Mouse (Mus musculus): Measurements from ENCODE around the gene Olfr466. TPM values are rescaled to one million over a fixed set of nuclear protein-coding genes. Genes with fewer than 3 reads are reported as not detected.

Olfr466 gene
- total and polyA plus RNA-seq, 2 experiments from 2014 or later, result not detected

- H3K4me1 ChIP-seq (ENCODE audit: insufficient read depth, low read length), result no peaks in the 10 kb centered on the region
- peak; percentile 35; the same call in 1 of the 2 replicates for ATAC-seq (ENCODE audit: low FRiP score)
Measured at GRCm38 (mm10) chr13:65176472-65177091, 26.5 kb downstream of the Olfr466 start.

GRCm38 (mm10) chr13:65200667-65201066, 50.6 kb downstream of the Olfr466 start:
- Histone ChIP-seq H3K36me3 (ENCODE audit: insufficient read depth, low read length) (no peaks in the 10 kb centered on the region), H3K4me2 (ENCODE audit: low read depth, low read length, poor library complexity, severe bottlenecking) (no peak overlapping the region), H3K27ac (ENCODE audit: low read depth, low read length) (no peak overlapping the region), H3K9ac (replicated peaks; ENCODE audit: low read length, poor library complexity, severe bottlenecking) (no peak overlapping the region), H3K4me3 (ENCODE audit: low read depth, low read length) (no peak overlapping the region), H3K4me1 (ENCODE audit: insufficient read depth, low read length) (no peaks in the 10 kb centered on the region), H3K27me3 (ENCODE audit: insufficient read depth, low read length) (no peaks in the 10 kb centered on the region), H3K9me3 (ENCODE audit: low read length) (no peaks in the 10 kb centered on the region; the same call in 1 of the 2 replicates)
- TF ChIP-seq CTCF (IDR thresholded peaks at IDR 0.05), result no peak
- no peak for ATAC-seq (ENCODE audit: low FRiP score)
- WGBS, result 68% methylated on average over 1 of the region's 1 CpGs
- no peak for DNase-seq (ENCODE audit: low spot score)

More at GRCm38 (mm10) chr13:65176472-65177091, 26.5 kb downstream of the Olfr466 start:
- Histone ChIP-seq H3K4me2 (ENCODE audit: low read depth, low read length, poor library complexity, severe bottlenecking) (no peak overlapping the region), H3K27me3 (ENCODE audit: insufficient read depth, low read length) (no peaks in the 10 kb centered on the region), H3K27ac (ENCODE audit: low read depth, low read length) (no peak overlapping the region), H3K9ac (replicated peaks; ENCODE audit: low read length, poor library complexity, severe bottlenecking) (no peak overlapping the region), H3K36me3 (ENCODE audit: insufficient read depth, low read length) (no peaks in the 10 kb centered on the region), H3K9me3 (ENCODE audit: low read length) (0 out of 2 replicates have a peak, but pooled peaks cover 3% of the 10 kb centered on the region), H3K4me3 (ENCODE audit: low read depth, low read length) (no peak overlapping the region)
- no peak for TF ChIP-seq CTCF (IDR thresholded peaks at IDR 0.05)
- DNase-seq (ENCODE audit: low spot score), result no peak
- WGBS, result 65% methylated on average over 15 of the region's 15 CpGs

Other genes with a start within 250 kb of the Olfr466 start
- 1.4 and 1.7 TPM in 2 replicates for gene Cntnap3, start 246.3 kb upstream of the Olfr466 start, total RNA-seq (2014; rRNA removed)
- 1.1 TPM in 2 replicates for gene Cntnap3, start 246.3 kb upstream of the Olfr466 start, polyA plus RNA-seq (2015; fragmentation: Nextera tagmentation; extraction: Ambion mirVana)
- gene Spata31, start 232.8 kb upstream of the Olfr466 start, total RNA-seq (2014; rRNA removed), result not detected in 2 replicates
- gene Spata31, start 232.8 kb upstream of the Olfr466 start, polyA plus RNA-seq (2015; fragmentation: Nextera tagmentation; extraction: Ambion mirVana), result not detected in 2 replicates
- gene Spata31d1c, start 117.2 kb upstream of the Olfr466 start, total RNA-seq (2014; rRNA removed), result not detected in 2 replicates
- gene Spata31d1c, start 117.2 kb upstream of the Olfr466 start, polyA plus RNA-seq (2015; fragmentation: Nextera tagmentation; extraction: Ambion mirVana), result not detected in 2 replicates
- not detected in 2 replicates for gene Prss47, start 97.5 kb upstream of the Olfr466 start, total RNA-seq (2014; rRNA removed)
- not detected in 2 replicates for gene Prss47, start 97.5 kb upstream of the Olfr466 start, polyA plus RNA-seq (2015; fragmentation: Nextera tagmentation; extraction: Ambion mirVana)
- 36.4 and 42.2 TPM in 2 replicates for gene Mfsd14b, start 37.3 kb upstream of the Olfr466 start, total RNA-seq (2014; rRNA removed)
- 18.2 and 18.6 TPM in 2 replicates for gene Mfsd14b, start 37.3 kb upstream of the Olfr466 start, polyA plus RNA-seq (2015; fragmentation: Nextera tagmentation; extraction: Ambion mirVana)
- gene Olfr465-ps1, start 12.2 kb upstream of the Olfr466 start, total RNA-seq (2014; rRNA removed), result not detected in 2 replicates
- gene Olfr465-ps1, start 12.2 kb upstream of the Olfr466 start, polyA plus RNA-seq (2015; fragmentation: Nextera tagmentation; extraction: Ambion mirVana), result not detected in 2 replicates
- gene Nlrp4f, start 55.7 kb downstream of the Olfr466 start, total RNA-seq (2014; rRNA removed), result not detected in 2 replicates
- gene Nlrp4f, start 55.7 kb downstream of the Olfr466 start, polyA plus RNA-seq (2015; fragmentation: Nextera tagmentation; extraction: Ambion mirVana), result 0.11 TPM in 1 of 2 replicates, not detected in the other
- gene Gm10775, start 109.3 kb downstream of the Olfr466 start, total RNA-seq (2014; rRNA removed), result 0.27 TPM in 1 of 2 replicates, not detected in the other
- gene Gm10775, start 109.3 kb downstream of the Olfr466 start, polyA plus RNA-seq (2015; fragmentation: Nextera tagmentation; extraction: Ambion mirVana), result 1.9 and 2.0 TPM in 2 replicates
- gene Zfp369, start 128.6 kb downstream of the Olfr466 start, total RNA-seq (2014; rRNA removed), result 49.2 and 66.7 TPM in 2 replicates
- 8.5 and 10.7 TPM in 2 replicates for gene Zfp369, start 128.6 kb downstream of the Olfr466 start, polyA plus RNA-seq (2015; fragmentation: Nextera tagmentation; extraction: Ambion mirVana)